Mouse (Mus musculus): ENCODE results near the gene Zdhhc5. TPM values are rescaled to one million over a fixed set of nuclear protein-coding genes. Genes with fewer than 3 reads are reported as not detected.
"Not testable (repeated sequence)": the region's sequence is repeated elsewhere in the genome, so short reads cannot be mapped to it uniquely, and the experiment has no call there.

Zdhhc5 gene
- polyA plus RNA-seq, 1 experiment from 2014 or later: 15.2 TPM

DNA sequence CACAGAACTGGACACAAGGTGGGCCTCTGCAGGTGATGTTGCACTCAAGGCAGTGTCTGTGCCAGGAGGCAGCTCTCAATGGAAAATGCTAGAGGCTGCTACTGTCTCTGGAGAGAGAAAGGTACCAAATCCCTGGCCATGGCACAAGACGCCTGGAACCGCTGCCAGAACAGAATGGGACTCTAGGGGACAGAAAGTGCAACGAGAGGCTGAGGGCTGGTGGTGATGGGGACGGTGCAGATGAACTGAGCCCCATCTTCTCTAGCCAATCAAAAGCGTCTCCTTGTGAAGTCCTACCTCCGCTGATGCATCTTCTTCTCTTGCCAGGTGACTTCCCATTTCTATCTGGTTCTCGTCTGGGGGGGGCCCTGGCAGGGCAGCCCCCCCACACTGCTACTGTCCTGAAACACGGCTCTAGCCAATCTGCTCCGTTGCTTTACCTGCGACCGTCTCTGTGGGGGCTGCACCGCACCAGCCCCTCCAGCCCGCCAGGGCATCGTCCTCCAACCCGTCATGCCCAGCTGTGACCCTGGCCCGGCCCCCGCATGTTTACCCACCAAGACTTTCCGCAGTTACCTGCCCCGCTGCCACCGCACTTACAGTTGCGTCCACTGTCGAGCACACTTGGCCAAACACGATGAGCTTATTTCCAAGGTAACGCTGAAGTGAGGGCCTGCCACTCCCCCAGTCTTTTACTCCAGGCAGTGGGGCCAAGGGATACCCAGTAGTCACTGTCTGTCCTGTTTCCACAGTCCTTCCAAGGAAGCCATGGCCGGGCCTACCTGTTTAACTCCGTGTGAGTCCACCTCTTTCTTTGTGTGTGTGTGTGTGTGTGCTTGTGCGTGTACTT is 21.6 kb upstream of the Zdhhc5 start:
- Histone ChIP-seq H3K36me3 (ENCODE audit: control insufficient read depth, insufficient read depth, low read length) (no peaks in the 10 kb centered on the region), H3K4me3 (ENCODE audit: low read length) (peak overlapping the region; percentile 34), H3K27ac (ENCODE audit: low read depth, low read length) (no peak overlapping the region), H3K9ac (ENCODE audit: low read depth, low read length) (peak overlapping the region; percentile 48), H3K4me1 (ENCODE audit: control insufficient read depth, insufficient read depth, low read depth, low read length) (peaks cover 58% of the 10 kb centered on the region), H3K27me3 (replicated peaks; ENCODE audit: control insufficient read depth, insufficient read depth, low read length) (no peaks in the 10 kb centered on the region), H3K9me3 (ENCODE audit: control insufficient read depth, low read length) (no peaks in the 10 kb centered on the region), H3K4me2 (ENCODE audit: low read length) (peak overlapping the region; percentile 87)
- no peak for ATAC-seq
- WGBS: 6% methylated on average over 27 of the region's 27 CpGs

DNA sequence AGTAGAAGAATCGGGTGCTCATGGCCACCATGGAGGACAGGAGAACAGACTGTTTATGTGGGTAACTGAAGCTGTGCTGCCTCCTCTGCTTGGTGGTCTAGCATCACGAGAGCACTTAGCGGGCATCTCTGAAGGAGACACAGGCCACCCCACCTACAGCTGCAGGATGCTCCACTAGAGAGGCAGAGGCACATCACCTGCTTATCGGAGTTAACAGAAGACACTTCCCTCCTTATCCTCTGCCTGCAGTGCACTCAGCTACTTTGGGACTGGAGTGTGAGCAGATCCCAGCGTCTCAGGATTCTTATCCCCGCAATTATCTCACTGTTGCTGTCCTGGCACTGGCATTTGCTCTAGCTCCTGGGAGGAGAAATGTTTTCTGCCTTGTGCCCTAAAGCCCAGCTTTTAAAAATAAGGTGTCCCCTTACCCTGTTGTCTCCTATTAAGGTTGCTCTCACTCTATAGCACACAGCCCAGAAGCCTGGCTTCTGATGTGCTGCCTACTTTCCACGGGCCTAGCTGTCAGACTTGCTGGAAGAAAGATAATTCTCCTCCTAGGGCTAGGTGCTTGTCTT is 20.5 kb upstream of the Zdhhc5 start:
- no peaks in the 10 kb centered on the region for H3K27me3 ChIP-seq (replicated peaks; ENCODE audit: control insufficient read depth, insufficient read depth, low read length)
- no peaks in the 10 kb centered on the region for H3K9me3 ChIP-seq (ENCODE audit: control insufficient read depth, low read length)
- ATAC-seq: no peak
- H3K4me1 ChIP-seq (ENCODE audit: control insufficient read depth, insufficient read depth, low read depth, low read length): peaks cover 48% of the 10 kb centered on the region
- H3K36me3 ChIP-seq (ENCODE audit: control insufficient read depth, insufficient read depth, low read length): no peaks in the 10 kb centered on the region
- peak overlapping the region; percentile 50 for H3K4me3 ChIP-seq (ENCODE audit: low read length)
- peak overlapping the region; percentile 66 for H3K9ac ChIP-seq (ENCODE audit: low read depth, low read length)
- WGBS: 15% methylated on average over 7 of the region's 7 CpGs
- H3K4me2 ChIP-seq (ENCODE audit: low read length): peak overlapping the region; percentile 87
- peak overlapping the region; percentile 62 for H3K27ac ChIP-seq (ENCODE audit: low read depth, low read length)

DNA sequence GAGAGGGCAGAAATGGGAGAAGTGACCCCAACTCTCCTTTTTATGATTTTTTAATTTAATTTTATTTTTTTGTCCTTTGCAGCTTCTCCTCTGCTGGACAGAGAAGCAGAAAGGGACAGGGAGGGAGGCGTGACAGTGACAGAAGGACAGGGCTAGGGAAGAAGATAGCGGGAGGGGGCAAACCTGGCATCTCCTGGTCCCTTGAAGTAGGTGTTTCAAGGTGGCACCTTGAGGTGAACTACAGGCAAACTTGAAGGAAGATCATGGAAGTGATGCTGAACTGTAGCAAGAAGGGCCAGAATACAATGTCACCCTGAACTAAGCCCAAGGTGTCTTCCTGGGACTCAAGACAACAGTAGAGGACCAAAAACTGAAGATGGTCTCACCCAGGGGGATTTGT is 19.9 kb upstream of the Zdhhc5 start:
- H3K27me3 ChIP-seq (replicated peaks; ENCODE audit: control insufficient read depth, insufficient read depth, low read length): no peaks in the 10 kb centered on the region
- no peaks in the 10 kb centered on the region for H3K9me3 ChIP-seq (ENCODE audit: control insufficient read depth, low read length)
- peaks cover 48% of the 10 kb centered on the region for H3K4me1 ChIP-seq (ENCODE audit: control insufficient read depth, insufficient read depth, low read depth, low read length)
- H3K27ac ChIP-seq (ENCODE audit: low read depth, low read length): peak overlapping the region; percentile 80
- peak overlapping the region; percentile 50 for H3K4me3 ChIP-seq (ENCODE audit: low read length)
- peak overlapping the region; percentile 87 for H3K4me2 ChIP-seq (ENCODE audit: low read length)
- WGBS: 0% methylated on average over 2 of the region's 2 CpGs
- peak overlapping the region; percentile 66 for H3K9ac ChIP-seq (ENCODE audit: low read depth, low read length)
- H3K36me3 ChIP-seq (ENCODE audit: control insufficient read depth, insufficient read depth, low read length): no peaks in the 10 kb centered on the region
- ATAC-seq: no peak

DNA sequence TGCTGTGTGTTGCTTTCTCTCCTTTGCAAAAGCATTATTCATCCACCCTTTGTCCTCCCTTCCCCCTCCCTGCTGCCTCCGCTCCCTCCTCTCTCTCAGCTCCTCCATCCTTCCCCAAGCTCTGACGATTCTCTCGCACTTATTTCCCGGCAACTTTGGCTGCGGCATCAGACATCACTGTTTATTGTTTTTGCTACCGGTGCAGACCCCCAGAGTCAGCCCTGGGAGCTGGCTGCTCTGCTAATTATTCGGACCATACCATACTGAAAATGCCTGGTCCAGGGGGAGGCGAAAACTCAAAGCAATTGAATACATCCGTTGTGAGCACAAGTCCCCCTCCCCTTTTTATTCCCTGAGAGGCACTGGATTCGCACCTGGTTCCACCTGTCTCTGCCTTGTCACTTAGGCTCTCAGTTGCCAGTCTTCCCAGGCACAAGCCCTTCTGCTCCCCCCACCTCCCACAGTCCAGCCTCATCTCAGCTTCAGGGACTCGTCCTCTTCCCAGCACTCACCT is 19.4 kb upstream of the Zdhhc5 start:
- H3K4me3 ChIP-seq (ENCODE audit: low read length): peak overlapping the region; percentile 50
- H3K27me3 ChIP-seq (replicated peaks; ENCODE audit: control insufficient read depth, insufficient read depth, low read length): no peaks in the 10 kb centered on the region
- H3K36me3 ChIP-seq (ENCODE audit: control insufficient read depth, insufficient read depth, low read length): no peaks in the 10 kb centered on the region
- H3K4me1 ChIP-seq (ENCODE audit: control insufficient read depth, insufficient read depth, low read depth, low read length): peaks cover 48% of the 10 kb centered on the region
- peak overlapping the region; percentile 66 for H3K9ac ChIP-seq (ENCODE audit: low read depth, low read length)
- ATAC-seq: peak; percentile 64
- H3K4me2 ChIP-seq (ENCODE audit: low read length): peak overlapping the region; percentile 87
- 2% methylated on average over 11 of the region's 11 CpGs for WGBS
- H3K27ac ChIP-seq (ENCODE audit: low read depth, low read length): peak overlapping the region; percentile 80
- H3K9me3 ChIP-seq (ENCODE audit: control insufficient read depth, low read length): no peaks in the 10 kb centered on the region

DNA sequence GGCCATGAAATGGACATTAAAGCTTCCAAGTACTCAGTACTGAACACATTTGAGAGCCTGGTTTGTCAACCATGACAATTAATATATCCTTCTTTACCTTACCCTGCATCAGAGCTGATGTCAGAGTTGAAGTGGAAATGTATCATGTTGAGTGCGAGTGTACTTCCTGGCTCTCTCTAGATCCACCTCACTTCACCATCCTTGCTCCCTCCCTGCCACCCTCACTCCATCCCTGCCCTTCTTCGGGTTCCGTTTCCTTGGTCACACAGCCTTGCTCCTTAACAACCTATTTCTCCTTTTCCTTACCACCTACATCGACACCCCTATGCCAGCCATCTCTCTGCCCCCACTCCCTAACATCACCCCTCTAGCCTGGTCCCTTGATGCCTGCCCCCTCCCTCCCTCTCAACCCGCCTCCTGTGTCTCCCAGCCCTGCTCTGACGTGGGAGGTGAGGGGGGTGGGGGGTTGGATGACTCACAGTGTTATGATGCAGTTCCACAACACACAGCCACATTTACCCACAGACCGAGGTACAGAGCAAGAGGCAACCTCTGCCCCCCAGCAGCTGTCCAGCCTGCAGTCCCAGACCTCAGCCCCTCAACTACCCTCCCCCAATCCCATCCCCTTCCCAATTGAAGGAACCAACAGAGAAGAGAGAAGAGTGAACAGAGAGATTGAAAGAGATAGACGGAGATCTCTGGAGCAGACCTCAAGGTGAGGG is 18.8 kb upstream of the Zdhhc5 start, which contains the start of gene Ypel4:
TSS of gene Ypel4 (plus strand) at position 480 of the 722 bp plus-strand sequence.
- Histone ChIP-seq H3K4me3 (ENCODE audit: low read length) (peak within 1 kb of the TSS; percentile 50), H3K9me3 (ENCODE audit: control insufficient read depth, low read length) (no peaks in the 10 kb centered on the region), H3K4me2 (ENCODE audit: low read length) (peak within 1 kb of the TSS; percentile 87), H3K4me1 (ENCODE audit: control insufficient read depth, insufficient read depth, low read depth, low read length) (peaks cover 43% of the 10 kb centered on the region), H3K9ac (ENCODE audit: low read depth, low read length) (peak within 1 kb of the TSS; percentile 66), H3K36me3 (ENCODE audit: control insufficient read depth, insufficient read depth, low read length) (no peaks in the 10 kb centered on the region), H3K27me3 (replicated peaks; ENCODE audit: control insufficient read depth, insufficient read depth, low read length) (no peaks in the 10 kb centered on the region), H3K27ac (ENCODE audit: low read depth, low read length) (peak within 1 kb of the TSS; percentile 80)
- ATAC-seq: peak; percentile 77
- WGBS: 3% methylated on average over 8 of the region's 8 CpGs

DNA sequence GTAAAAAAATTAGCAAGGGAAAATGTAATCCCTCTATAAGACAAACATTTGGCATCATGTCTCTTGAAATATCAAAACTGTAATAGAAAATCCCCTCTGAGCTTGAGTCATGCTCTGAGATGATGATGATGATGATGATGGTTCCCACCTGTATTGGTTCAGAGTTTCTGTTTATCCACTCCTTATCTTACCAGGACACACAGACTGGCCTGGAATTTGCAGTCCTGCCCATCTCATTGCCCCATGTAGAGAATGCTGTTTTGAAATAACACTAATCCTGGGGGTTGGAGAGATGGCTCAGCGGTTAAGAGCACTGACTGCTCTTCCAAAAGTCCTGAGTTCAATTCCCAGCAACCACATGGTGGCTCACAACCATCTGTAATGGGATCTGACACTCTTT is 17.4 kb upstream of the Zdhhc5 start:
- Histone ChIP-seq H3K4me3 (ENCODE audit: low read length) (no peak overlapping the region), H3K9me3 (ENCODE audit: control insufficient read depth, low read length) (no peaks in the 10 kb centered on the region), H3K4me1 (ENCODE audit: control insufficient read depth, insufficient read depth, low read depth, low read length) (peaks cover 31% of the 10 kb centered on the region), H3K36me3 (ENCODE audit: control insufficient read depth, insufficient read depth, low read length) (no peaks in the 10 kb centered on the region), H3K27ac (ENCODE audit: low read depth, low read length) (no peak overlapping the region), H3K4me2 (ENCODE audit: low read length) (no peak overlapping the region), H3K9ac (ENCODE audit: low read depth, low read length) (no peak overlapping the region), H3K27me3 (replicated peaks; ENCODE audit: control insufficient read depth, insufficient read depth, low read length) (no peaks in the 10 kb centered on the region)
- 92% methylated on average over 1 of the region's 1 CpGs for WGBS
- no peak for ATAC-seq

DNA sequence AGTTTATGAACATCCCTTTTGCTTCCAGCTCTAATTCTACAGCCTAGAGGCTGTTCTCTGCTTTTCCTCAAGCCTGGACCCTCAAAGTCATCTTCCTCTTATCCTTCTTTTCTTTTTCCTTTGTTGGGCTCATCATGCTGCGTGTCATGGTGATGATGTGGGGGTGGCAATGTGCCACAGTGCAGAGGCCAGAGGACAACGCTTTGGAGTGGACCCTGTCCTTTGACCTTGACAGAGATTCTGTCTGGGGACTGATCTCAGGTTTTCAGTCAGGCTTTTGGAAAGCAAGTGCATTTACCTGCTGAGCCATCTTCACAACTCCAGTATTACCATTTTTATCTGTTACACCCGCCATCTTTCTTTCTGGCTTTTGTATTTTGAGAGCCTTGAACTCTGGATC is 16.2 kb upstream of the Zdhhc5 start:
- no peak overlapping the region for H3K4me2 ChIP-seq (ENCODE audit: low read length)
- no peaks in the 10 kb centered on the region for H3K36me3 ChIP-seq (ENCODE audit: control insufficient read depth, insufficient read depth, low read length)
- no peaks in the 10 kb centered on the region for H3K27me3 ChIP-seq (replicated peaks; ENCODE audit: control insufficient read depth, insufficient read depth, low read length)
- H3K27ac ChIP-seq (ENCODE audit: low read depth, low read length): no peak overlapping the region
- WGBS: 81% methylated on average over 3 of the region's 3 CpGs
- no peak for ATAC-seq
- H3K4me3 ChIP-seq (ENCODE audit: low read length): no peak overlapping the region
- no peaks in the 10 kb centered on the region for H3K9me3 ChIP-seq (ENCODE audit: control insufficient read depth, low read length)
- H3K9ac ChIP-seq (ENCODE audit: low read depth, low read length): no peak overlapping the region
- peaks cover 24% of the 10 kb centered on the region for H3K4me1 ChIP-seq (ENCODE audit: control insufficient read depth, insufficient read depth, low read depth, low read length)

DNA sequence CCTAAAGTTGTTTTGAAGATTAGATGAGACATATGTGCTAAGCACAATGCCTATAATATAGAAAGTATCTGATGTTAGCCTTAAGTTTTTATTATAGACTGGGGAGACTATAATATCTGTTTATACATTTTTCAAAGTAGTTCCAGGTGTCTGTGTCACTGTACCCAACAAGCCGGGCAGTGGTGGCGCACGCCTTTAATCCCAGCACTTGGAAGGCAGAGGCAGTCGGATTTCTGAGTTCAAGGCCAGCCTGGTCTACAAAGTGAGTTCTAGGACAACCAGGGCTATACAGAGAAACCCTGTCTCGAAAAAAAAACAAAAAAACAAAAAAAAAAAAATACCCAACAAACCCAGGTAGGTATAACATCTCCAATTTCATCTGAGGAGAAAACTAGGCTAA is 13.2 kb upstream of the Zdhhc5 start:
- H3K27me3 ChIP-seq (replicated peaks; ENCODE audit: control insufficient read depth, insufficient read depth, low read length); H3K36me3 ChIP-seq (ENCODE audit: control insufficient read depth, insufficient read depth, low read length); ATAC-seq; H3K4me2 ChIP-seq (ENCODE audit: low read length); H3K4me3 ChIP-seq (ENCODE audit: low read length); H3K9me3 ChIP-seq (ENCODE audit: control insufficient read depth, low read length); H3K9ac ChIP-seq (ENCODE audit: low read depth, low read length); H3K27ac ChIP-seq (ENCODE audit: low read depth, low read length): not testable (repeated sequence)
- WGBS: 84% methylated on average over 5 of the region's 5 CpGs
- H3K4me1 ChIP-seq (ENCODE audit: control insufficient read depth, insufficient read depth, low read depth, low read length): peaks cover 24% of the 10 kb centered on the region
